Mouse (Mus musculus) liver, adult 2 months (tissue): ENCODE data around the gene Lama4.

Experiments
- CTCF ChIP-seq: fragments of 200-500 bp; IDR thresholded peaks from 2 replicates; pipeline ENCODE4 v1.5.1; 2011; ENCODE audit warnings: low read depth, low read length, control low read depth
- POLR2A ChIP-seq: fragments of 200-500 bp; IDR thresholded peaks from 2 replicates; pipeline ENCODE4 v1.6.1; 2011; ENCODE audit warnings: low read length, control low read depth; ENCODE audit not compliant: insufficient read depth; ENCODE audit errors: extremely low read depth

DNA sequence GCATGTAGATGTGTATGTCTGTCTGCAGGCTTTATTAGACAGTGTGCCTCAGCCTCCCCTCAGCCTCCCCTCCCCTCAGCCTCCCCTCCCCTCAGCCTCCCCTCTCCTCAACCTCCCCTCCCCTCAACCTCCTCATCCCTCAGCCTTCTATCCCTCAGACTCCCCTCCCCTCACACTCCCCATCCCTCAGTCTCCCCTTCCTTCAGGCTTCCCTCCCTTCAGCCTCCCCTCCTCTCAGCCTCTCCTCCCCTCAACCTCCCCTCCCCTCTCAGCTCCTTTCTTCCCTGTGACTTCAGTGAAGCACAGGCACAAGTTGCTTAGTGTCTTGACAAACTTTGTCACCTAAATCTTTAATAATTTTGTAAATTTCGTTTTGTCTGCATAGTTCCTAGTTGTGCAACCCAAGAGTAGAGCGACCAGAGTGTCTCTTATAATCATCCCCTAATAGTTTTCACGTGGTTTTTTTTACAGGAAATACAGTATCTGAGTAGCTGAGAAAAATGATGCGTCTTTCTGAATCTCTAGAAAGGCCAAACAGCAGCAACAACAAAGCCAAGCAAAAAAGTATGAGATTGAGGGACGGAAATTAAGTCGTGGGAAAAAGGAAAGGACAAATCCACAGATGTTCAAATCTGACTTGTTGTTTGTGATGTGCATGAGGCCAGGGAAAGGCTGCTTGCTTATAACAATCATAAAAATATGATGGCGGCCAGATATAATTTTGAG lies 7.1 kb downstream of the Lama4 start:
- TF ChIP-seq POLR2A: no peak
- TF ChIP-seq CTCF: no peak
